Mouse (Mus musculus) 3T3-L1 (cell line): ENCODE data around the gene Pigf.
A peak's percentile ranks its signal among the peaks of the same experiment; 100 is the strongest.

Experiments
- DNase-seq: peaks from one replicate; pipeline ENCODE4 v3.0.0-alpha.2; 2015; ENCODE audit warnings: low read depth, low spot score

The Pigf gene

GRCm38 (mm10) chr17:86968581-86968980 is 56.6 kb downstream of the Pigf start:
- DNase-seq, result no peak

- DNase-seq, result no peak
Measured at GRCm38 (mm10) chr17:86967536-86968525, 57.4 kb downstream of the Pigf start.

- no peak for DNase-seq
Measured at GRCm38 (mm10) chr17:86967048-86967447, 58.2 kb downstream of the Pigf start.

GRCm38 (mm10) chr17:86966040-86966439 is 59.2 kb downstream of the Pigf start:
- no peak for DNase-seq

- DNase-seq, result no peak
Measured at GRCm38 (mm10) chr17:86965121-86965520, 60.1 kb downstream of the Pigf start.

- DNase-seq, result peak; percentile 99
Measured at GRCm38 (mm10) chr17:86964502-86964901, 60.7 kb downstream of the Pigf start.

GRCm38 (mm10) chr17:86964041-86964440 is 61.2 kb downstream of the Pigf start:
- peak; percentile 58 for DNase-seq

- peak; percentile 43 for DNase-seq
Measured at GRCm38 (mm10) chr17:86963586-86963902, 61.7 kb downstream of the Pigf start.

GRCm38 (mm10) chr17:86962894-86963585 is 62.2 kb downstream of the Pigf start, which contains the start of gene Rhoq:
Rhoq (plus strand) TSS chr17:86963082.
- peak; percentile 86 for DNase-seq

GRCm38 (mm10) chr17:86962297-86962893 is 62.8 kb downstream of the Pigf start:
- peak; percentile 100 for DNase-seq

GRCm38 (mm10) chr17:86961301-86961841 is 63.8 kb downstream of the Pigf start:
- peak; percentile 61 for DNase-seq

GRCm38 (mm10) chr17:86957968-86958367 is 67.2 kb downstream of the Pigf start:
- DNase-seq, result no peak

- no peak for DNase-seq
Measured at GRCm38 (mm10) chr17:86957239-86957638, 68.0 kb downstream of the Pigf start.

- DNase-seq, result no peak
Measured at GRCm38 (mm10) chr17:86948801-86949200, 76.4 kb downstream of the Pigf start.

- no peak for DNase-seq
Measured at GRCm38 (mm10) chr17:86947840-86948796, 77.1 kb downstream of the Pigf start, which contains the start of gene Atp6v1e2. Atp6v1e2 (minus strand) TSS chr17:86947897.
